Mouse (Mus musculus): ENCODE data around the gene Fgfr2.

The Fgfr2 gene

DNA sequence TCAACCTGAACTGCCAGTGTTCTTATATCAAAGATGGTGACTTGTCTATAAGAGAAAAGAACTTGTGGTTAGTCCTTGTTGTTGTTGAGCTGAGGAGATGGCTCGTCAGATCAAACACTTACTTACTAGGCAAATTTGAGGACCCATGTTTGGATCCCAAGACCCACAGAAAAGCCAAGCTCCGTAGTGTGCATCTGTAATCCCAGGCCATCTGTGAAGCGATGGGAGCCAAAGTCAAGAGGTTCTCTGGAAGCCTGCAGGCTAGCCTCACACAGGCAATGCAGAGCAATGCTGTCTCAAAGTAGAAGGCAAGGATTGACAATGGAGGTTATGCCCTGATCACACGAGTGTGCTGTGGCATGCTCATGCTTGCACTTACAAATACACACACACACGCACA, 2992.9 kb downstream of the Fgfr2 start:
- no peak for DNase-seq (ENCODE audit: low spot score)

DNA sequence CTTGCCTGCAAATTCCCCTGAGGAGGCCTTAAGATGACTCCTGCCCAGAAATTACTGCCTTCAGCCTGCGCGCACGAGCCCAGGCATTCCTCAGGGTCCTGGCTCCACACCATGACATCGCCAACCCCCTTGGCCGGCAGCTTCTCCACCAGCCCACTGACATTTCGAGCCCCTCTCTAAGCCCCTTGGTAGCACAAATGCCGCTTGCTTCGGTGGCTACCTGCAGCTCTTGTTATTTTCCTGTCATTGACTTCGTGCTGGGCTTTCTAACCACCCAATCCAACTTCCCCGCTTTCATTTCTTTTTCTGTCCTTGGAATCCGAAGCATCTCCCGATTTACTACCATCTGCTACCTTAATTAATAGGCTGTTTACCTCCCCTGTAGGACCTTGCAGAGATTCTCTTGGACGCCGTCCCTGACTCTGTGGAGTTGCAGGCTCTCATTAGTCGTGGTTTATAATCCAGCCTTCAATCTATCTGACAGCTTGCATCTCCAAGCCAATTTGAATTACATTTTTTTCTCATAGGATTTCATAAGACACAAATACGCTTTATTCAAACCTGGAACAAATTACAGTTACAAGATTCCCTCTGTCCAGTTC, 2993.7 kb downstream of the Fgfr2 start:
- DNase-seq (ENCODE audit: low spot score): no peak

DNA sequence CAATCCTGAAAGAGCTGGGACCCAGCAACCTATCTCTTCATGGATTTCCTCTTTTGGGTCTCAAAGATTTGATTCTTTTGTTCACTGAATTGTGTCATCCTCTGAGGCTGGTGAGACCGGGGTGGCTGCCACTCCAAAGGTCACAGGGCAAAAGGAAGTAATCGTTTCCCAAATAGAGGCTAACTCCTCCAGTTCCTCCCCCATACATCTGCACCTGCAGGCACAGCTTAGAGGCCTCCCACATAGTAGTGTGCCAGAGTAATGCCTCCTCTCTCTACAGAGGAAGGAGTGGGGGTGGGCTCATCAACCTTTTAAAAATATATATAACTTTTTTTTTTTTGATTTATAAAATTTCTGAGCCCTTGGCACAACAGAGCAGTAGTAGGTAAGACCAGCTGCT, 3001.6 kb downstream of the Fgfr2 start:
- no peak for DNase-seq (ENCODE audit: low spot score)

DNA sequence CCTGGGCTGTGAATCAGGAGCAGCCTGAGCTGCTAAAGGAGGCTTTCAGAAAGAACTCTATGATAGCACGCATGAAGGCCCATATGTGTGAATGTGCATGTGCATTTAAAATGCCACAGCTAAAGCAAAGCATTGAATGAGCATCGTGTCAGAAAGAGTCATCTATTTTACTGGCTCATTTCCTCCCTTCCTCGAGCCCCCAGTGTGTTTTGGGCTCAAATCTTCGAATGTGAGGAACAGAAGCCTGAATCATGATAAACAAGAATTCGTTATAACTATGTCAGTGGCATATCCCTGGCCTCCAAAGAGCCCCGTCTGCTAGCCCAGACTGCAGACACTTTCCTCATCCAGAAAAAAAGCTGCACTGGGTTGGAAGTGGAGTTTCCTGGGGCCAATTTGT, 3003.7 kb downstream of the Fgfr2 start:
- DNase-seq (ENCODE audit: low spot score): no peak

DNA sequence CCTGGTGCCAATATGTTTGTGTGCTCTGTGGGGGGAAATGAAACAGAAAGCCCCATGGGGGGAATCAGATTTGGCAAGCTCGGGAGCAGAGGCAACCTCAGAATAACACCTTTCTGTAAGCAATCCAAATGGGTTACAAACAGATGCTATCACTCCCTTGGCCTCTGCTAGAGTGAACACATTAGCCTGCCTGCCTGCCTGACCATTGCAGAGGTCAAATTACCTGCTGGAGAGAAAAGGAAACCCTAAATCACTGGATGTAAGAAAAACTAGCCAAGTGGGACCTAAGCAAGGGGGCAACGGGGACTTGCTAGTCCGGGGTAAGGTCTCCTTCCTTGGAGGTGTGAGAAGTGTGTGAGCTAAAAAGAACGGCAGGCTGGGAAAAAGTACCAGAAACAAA, 3004.4 kb downstream of the Fgfr2 start:
- no peak for DNase-seq (ENCODE audit: low spot score)

DNA sequence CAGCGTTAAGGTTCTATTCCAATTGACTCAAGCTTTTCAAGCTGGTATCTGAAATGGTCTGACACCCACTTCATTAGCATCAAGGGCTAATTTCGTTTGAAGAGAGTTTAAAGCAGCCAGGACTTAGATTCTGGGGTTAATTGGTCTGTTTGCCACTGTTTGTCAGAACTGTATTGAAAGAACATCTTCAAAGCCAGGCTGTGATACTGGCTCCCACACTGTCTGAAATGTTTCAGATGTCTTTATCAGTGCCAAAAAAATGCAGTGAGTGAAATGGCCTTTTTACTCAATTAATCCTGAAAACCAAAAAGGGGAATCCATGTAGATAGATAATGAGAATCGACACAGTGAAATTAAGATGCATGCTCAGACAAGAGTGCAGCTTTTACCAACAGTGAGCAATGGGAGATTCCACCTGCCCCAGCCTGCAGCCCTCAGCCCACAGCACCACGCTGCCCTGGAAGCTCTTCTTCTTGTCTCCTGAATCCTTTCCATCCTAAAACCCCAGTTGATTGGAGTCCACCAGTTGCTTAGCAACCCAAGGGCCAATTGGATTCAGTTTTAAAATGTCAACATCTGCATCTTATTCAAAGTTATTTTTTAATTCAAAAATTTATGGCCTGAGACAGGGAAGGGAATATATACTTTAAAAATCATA, 3005.6 kb downstream of the Fgfr2 start:
- no peak for DNase-seq (ENCODE audit: low spot score)

DNA sequence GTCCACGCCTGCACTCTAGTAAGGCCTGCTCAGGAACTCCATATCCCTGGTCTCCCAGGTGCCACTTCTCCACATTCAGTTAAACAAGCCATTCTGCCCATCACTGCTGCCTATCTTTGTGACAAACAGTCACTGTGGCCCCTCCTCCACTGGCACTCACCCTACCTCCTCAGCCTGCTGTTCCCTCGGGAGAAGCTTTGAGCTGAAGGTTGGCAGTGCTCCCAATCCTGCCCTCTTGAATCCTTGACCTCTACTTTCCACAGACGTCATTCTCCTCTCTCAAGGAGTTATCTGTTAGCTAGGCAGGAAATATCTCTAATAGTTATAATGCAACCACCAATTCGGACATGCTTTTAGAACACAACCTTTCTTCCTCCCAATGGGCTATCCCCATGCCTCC, 3008.7 kb downstream of the Fgfr2 start:
- no peak for DNase-seq (ENCODE audit: low spot score)
